Mouse (Mus musculus) liver, embryonic 15.5 days (tissue): ENCODE results near the gene Rps23. TPM values are rescaled to one million over a fixed set of nuclear protein-coding genes. Genes with fewer than 3 reads are reported as not detected.

Source experiments
- ATAC-seq: fragments of 200-750 bp; cut with Nextera tagmentation; 2 replicates; pipeline ENCODE4 v1.8.0; 2017; ENCODE audit warnings: moderate number of reproducible peaks, mild to moderate bottlenecking, moderate library complexity; ENCODE audit not compliant: insufficient read depth
- H3K27ac ChIP-seq: fragments of 300-500 bp; sonication (generic); replicated peaks from 2 replicates; pipeline ENCODE4 v1.5.1; 2015; ENCODE audit warnings: mild to moderate bottlenecking, inconsistent platforms
- H3K27me3 ChIP-seq: fragments of 300-500 bp; sonication (generic); 2 replicates; pipeline ENCODE4 v1.6.1; 2015; ENCODE audit warnings: mild to moderate bottlenecking, inconsistent platforms
- H3K36me3 ChIP-seq: fragments of 300-500 bp; sonication (generic); replicated peaks from 2 replicates; pipeline ENCODE4 v1.6.1; 2015; ENCODE audit warnings: moderate library complexity, mild to moderate bottlenecking, inconsistent platforms
- H3K4me1 ChIP-seq: fragments of 300-500 bp; sonication (generic); replicated peaks from 2 replicates; pipeline ENCODE4 v1.6.1; 2015; ENCODE audit warnings: inconsistent platforms
- H3K4me2 ChIP-seq: fragments of 300-500 bp; sonication (generic); 2 replicates; pipeline ENCODE4 v1.6.1; 2015; ENCODE audit warnings: moderate library complexity, mild to moderate bottlenecking, inconsistent platforms
- H3K4me3 ChIP-seq: fragments of 300-500 bp; sonication (generic); replicated peaks from 2 replicates; pipeline ENCODE4 v1.5.1; 2015; ENCODE audit warnings: mild to moderate bottlenecking, inconsistent platforms
- H3K9ac ChIP-seq: fragments of 300-500 bp; sonication (generic); 2 replicates; pipeline ENCODE4 v1.6.1; 2015; ENCODE audit warnings: moderate library complexity, mild to moderate bottlenecking, inconsistent platforms
- H3K9me3 ChIP-seq: fragments of 300-500 bp; sonication (generic); replicated peaks from 2 replicates; pipeline ENCODE4 v1.6.1; 2016; ENCODE audit warnings: inconsistent platforms
- WGBS: fragments of 180-500 bp; shearing (Covaris S2); methylation state at CpG from one replicate; pipeline ENCODE4 v1.1.7; 2015; ENCODE audit warnings: mixed read lengths; ENCODE audit not compliant: insufficient replicate concordance; 5-methylcytosine and 5-hydroxymethylcytosine counted together
- polyA plus RNA-seq: library from polyadenylated mRNA; unstranded; fragments of >200 nt; fragmentation: Nextera tagmentation; extraction: Ambion mirVana; gene quantifications from 2 replicates; pipeline ENCODE4 v1.2.1, GENCODE M21; 2015

Gene Rps23
- polyA plus RNA-seq, 1 experiment from 2014 or later, result 121 TPM

DNA sequence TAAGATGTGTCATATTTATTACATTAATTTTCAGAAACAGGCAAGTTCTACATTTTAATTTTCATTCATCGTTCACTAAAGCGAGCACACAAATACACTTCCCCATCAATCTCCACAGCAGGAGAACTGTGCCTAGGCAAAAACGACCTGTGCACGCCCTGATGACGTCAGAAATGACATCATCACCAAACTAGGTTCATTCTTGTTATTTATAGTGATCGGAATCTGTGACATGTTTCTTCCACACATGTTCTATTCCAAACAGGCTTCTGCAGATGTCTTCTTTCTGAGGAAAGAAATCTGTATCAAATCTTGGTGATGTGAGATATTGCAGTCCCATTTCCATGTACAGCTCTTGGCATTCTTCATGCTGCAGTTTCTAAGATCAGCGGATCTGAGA, 13.1 kb downstream of the Rps23 start:
- H3K4me2 ChIP-seq, result no peak overlapping the region
- no peaks in the 10 kb centered on the region for H3K9me3 ChIP-seq
- H3K4me3 ChIP-seq, result no peak overlapping the region
- ATAC-seq, result no peak
- no peaks in the 10 kb centered on the region for H3K36me3 ChIP-seq
- H3K4me1 ChIP-seq, result peaks cover 26% of the 10 kb centered on the region
- no peak overlapping the region for H3K27ac ChIP-seq
- 75% methylated on average over 7 of the region's 7 CpGs for WGBS
- no peak overlapping the region for H3K9ac ChIP-seq
- H3K27me3 ChIP-seq, result no peaks in the 10 kb centered on the region

DNA sequence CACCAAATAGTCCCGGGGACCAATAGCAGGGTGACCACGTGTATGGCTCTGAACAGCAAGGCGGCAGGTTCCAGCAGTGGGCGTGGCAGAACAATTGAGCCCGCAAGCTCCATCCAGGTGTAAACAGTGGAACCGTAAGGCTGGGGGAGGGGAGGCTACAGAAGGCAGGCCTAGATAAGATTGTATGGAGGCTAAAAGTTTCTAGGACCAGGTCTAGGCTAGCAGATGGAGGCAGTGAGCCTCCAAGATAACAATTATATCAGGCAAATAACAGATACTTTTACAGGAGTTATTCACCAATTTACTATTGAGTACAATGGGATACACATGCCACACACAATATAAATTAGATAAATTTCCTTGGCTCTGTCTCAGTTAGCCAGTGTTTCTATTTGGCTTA, 16.4 kb downstream of the Rps23 start:
- WGBS, result 14% methylated on average over 6 of the region's 6 CpGs
- peak overlapping the region; percentile 53 for H3K4me2 ChIP-seq
- no peaks in the 10 kb centered on the region for H3K36me3 ChIP-seq
- H3K27ac ChIP-seq, result peak overlapping the region; percentile 67
- H3K4me1 ChIP-seq, result peaks cover 28% of the 10 kb centered on the region
- ATAC-seq, result peak; percentile 95
- no peaks in the 10 kb centered on the region for H3K9me3 ChIP-seq
- H3K4me3 ChIP-seq, result no peak overlapping the region
- H3K9ac ChIP-seq, result no peak overlapping the region
- no peaks in the 10 kb centered on the region for H3K27me3 ChIP-seq

DNA sequence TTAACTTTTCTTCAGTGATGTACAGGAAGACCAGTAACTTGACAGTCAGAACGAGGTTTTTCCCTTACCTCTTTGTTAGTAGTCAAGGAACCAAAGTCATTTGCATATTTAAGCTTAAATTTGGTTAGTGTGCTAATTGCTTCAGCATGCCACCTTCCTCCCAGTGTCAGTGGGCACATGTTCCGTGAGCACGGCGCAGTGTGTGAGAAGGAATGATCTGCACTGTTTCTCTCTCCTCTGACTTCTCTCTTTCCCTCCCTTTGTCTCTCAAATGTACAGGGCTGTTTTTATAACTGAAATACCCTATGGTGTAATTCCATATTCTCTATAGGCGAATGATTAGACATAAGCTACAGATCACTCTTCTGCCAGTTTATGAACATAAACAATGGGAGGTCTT, 16.8 kb downstream of the Rps23 start:
- Histone ChIP-seq H3K4me1 (peaks cover 28% of the 10 kb centered on the region), H3K4me2 (peak overlapping the region; percentile 53), H3K9me3 (no peaks in the 10 kb centered on the region), H3K27me3 (no peaks in the 10 kb centered on the region), H3K36me3 (no peaks in the 10 kb centered on the region), H3K4me3 (no peak overlapping the region), H3K27ac (peak overlapping the region; percentile 67), H3K9ac (no peak overlapping the region)
- 56% methylated on average over 5 of the region's 5 CpGs for WGBS
- peak; percentile 57; the same call in 1 of the 2 replicates for ATAC-seq

DNA sequence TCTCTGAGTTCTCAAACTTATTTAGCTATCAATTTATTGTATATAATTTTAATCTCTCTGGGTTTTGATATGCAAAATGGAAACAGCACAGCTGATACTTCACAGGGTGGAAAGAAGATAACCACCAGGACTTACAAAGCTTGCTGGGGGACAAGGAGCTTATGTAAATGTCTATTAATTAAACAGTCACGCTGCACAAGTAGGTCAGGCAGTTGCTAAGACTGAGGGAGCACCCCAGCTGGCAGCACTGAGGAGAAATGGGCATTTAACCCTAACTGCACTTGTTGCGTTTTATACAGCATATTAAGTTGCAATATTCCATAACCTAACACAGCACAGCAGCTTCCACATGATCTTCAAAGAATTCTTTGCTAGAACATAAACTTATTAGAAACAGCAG, 36.1 kb downstream of the Rps23 start:
- no peaks in the 10 kb centered on the region for H3K4me1 ChIP-seq
- no peak overlapping the region for H3K4me3 ChIP-seq
- no peak for ATAC-seq
- H3K9ac ChIP-seq, result no peak overlapping the region
- no peaks in the 10 kb centered on the region for H3K27me3 ChIP-seq
- WGBS, result 59% methylated on average over 2 of the region's 2 CpGs
- no peak overlapping the region for H3K4me2 ChIP-seq
- no peaks in the 10 kb centered on the region for H3K9me3 ChIP-seq
- no peak overlapping the region for H3K27ac ChIP-seq
- no peaks in the 10 kb centered on the region for H3K36me3 ChIP-seq

DNA sequence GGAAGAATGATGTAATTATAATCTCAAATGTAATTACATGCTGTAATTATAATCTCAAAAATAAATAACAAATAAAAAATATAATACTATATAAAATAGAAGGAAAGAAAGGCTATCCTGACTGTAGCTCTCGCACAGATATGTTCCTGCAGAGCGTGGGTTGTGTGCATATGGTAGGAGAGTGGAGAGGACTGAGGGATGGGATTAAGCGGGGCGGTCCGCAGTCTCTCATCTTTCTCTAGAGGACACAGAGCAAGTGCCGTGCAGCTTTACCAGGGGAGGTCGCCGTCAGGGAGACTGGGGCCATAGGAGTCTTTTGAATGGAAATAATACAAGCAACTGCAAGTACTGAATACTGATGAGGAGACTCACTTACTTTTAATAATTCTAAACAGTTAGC, 37.8 kb downstream of the Rps23 start:
- Histone ChIP-seq H3K4me2 (no peak overlapping the region), H3K9me3 (no peaks in the 10 kb centered on the region), H3K4me1 (no peaks in the 10 kb centered on the region), H3K27me3 (no peaks in the 10 kb centered on the region), H3K36me3 (no peaks in the 10 kb centered on the region), H3K9ac (no peak overlapping the region), H3K4me3 (no peak overlapping the region), H3K27ac (no peak overlapping the region)
- ATAC-seq, result no peak
- WGBS, result 77% methylated on average over 8 of the region's 8 CpGs

DNA sequence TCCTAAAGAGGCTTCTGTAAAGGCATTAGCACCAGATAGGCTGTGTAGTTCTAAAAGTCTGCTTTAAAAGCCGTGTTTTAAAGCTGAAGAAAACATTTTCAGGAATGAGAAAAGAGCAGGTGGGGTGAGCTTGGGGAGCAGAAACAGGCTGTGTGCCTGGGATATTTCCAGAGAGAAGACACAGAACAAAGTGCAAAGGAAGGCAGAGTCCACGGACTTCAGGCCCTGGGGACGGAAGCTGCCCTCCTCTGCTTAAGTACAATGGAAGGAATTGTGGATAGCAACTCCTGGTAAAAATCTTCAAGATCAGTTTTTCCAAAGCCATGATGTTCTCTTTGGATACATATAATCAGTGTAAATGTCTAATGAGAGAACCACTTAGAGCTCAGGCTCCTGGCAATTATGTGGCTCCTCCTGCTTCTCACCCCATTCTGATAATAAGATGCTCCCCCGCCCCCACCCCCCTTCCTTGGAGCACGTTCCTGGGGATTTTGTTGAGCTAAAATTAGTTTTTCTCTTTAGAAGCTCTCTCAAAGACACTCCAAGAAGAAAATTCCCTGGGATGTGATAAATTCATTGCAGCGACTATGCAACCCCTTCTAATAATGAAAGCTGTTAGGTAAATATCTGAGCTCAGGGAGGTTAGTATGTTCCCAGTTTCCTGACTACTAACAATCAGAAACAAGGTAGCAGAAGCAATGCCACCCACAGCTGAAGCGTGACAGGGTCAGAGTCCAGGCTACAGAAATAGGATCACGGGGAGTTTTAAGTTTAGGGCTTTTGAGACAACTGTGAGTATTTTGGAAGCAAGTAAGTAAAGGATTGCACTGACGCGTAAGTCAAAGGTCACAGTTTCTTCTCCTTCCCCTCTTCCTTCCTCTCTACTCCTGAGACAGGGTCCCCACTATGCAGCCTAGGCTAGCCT, 40.3 kb downstream of the Rps23 start:
- Histone ChIP-seq H3K4me3 (no peak overlapping the region), H3K4me1 (no peaks in the 10 kb centered on the region), H3K27me3 (no peaks in the 10 kb centered on the region), H3K4me2 (no peak overlapping the region), H3K9me3 (no peaks in the 10 kb centered on the region), H3K36me3 (no peaks in the 10 kb centered on the region), H3K9ac (no peak overlapping the region), H3K27ac (no peak overlapping the region)
- no peak for ATAC-seq
- 60% methylated on average over 10 of the region's 10 CpGs for WGBS

DNA sequence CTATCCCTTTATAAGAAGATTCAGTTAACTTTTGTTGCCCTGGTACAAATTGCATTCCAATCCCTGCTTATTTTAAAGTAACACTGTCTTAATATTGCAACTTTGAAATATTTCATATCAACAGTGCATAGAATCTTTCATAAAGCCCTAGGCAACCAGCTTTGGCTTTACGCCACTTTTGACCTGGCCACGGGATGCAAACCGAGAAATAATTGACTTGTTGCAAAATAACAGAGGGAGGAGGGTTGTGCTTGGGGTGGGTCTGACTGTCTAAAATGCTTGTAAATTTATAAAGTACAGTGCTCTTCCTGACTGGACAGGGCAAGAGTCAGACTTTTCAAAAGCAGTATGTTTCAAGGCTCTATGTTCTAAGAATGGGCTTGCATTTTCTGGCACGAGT, 41.8 kb downstream of the Rps23 start:
- no peak for ATAC-seq
- no peaks in the 10 kb centered on the region for H3K4me1 ChIP-seq
- WGBS, result 69% methylated on average over 4 of the region's 4 CpGs
- no peak overlapping the region for H3K27ac ChIP-seq
- H3K9me3 ChIP-seq, result no peaks in the 10 kb centered on the region
- no peak overlapping the region for H3K9ac ChIP-seq
- no peaks in the 10 kb centered on the region for H3K36me3 ChIP-seq
- H3K27me3 ChIP-seq, result no peaks in the 10 kb centered on the region
- no peak overlapping the region for H3K4me2 ChIP-seq
- H3K4me3 ChIP-seq, result no peak overlapping the region

DNA sequence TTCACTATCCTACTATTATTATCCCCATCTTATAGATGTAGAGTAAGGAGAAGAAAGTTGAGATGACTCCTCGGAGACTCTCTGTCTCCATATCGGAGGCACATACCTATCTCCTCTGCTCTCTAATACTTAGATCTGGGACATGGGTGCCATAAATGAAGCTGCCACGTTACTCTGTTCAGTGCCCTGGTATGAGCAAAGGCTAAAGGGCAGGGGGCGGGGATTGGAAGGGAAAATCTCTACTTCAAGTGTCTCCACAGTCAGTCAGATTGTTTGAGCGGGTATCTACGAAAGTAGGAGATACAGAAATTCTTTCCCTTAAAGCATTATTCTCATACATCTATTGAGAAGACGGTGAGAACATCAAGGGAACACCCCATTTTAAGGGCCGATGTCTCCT, 43.2 kb downstream of the Rps23 start:
- Histone ChIP-seq H3K27ac (no peak overlapping the region), H3K4me2 (no peak overlapping the region), H3K9ac (no peak overlapping the region), H3K4me3 (no peak overlapping the region), H3K9me3 (no peaks in the 10 kb centered on the region), H3K36me3 (no peaks in the 10 kb centered on the region), H3K27me3 (no peaks in the 10 kb centered on the region), H3K4me1 (peaks cover 5% of the 10 kb centered on the region; the same call in 1 of the 2 replicates)
- no peak for ATAC-seq
- WGBS, result 69% methylated on average over 8 of the region's 8 CpGs

DNA sequence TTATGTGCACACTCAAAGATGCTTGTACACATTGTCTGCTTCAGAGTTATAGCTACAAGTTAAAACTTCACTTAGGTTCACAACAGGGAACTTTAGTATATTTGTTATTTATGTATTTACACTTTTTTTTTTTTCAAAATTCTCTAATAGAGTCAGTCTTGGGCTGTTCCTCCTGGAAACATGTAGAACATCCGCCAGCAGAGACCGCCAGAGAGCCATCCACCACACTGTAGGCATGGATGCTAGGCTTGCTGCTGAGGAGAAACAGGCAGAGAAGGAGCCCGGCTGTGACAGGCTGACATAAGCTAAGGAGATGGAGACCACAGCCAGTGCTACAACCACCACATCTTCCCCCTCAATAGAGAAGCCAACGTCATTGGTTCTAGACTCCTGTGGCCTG, 44.7 kb downstream of the Rps23 start:
- 4% methylated on average over 4 of the region's 4 CpGs for WGBS
- no peak overlapping the region for H3K4me3 ChIP-seq
- no peaks in the 10 kb centered on the region for H3K36me3 ChIP-seq
- H3K9ac ChIP-seq, result no peak overlapping the region
- no peaks in the 10 kb centered on the region for H3K9me3 ChIP-seq
- no peaks in the 10 kb centered on the region for H3K27me3 ChIP-seq
- H3K4me2 ChIP-seq, result no peak overlapping the region
- no peak overlapping the region for H3K27ac ChIP-seq
- ATAC-seq, result no peak
- H3K4me1 ChIP-seq, result peaks cover 5% of the 10 kb centered on the region; the same call in 1 of the 2 replicates

DNA sequence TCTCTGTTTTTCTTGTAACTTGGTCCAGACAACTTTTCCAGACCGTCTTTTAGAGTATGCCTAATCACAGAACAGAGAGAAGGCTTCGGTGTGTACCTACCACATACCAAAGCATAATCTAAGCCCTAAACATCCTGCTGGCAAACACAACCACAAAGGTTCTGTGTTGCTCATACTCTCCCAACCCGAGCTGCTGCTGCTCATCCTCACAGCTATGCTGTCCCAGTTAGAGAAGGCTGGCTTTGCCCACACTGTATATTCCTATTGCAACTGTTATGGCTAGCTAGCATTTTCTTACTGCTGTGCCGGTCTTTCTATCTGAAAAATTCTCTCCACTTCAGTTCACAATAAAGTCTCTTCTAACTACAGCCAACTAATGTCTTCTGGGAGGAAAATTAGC, 46.2 kb downstream of the Rps23 start:
- no peaks in the 10 kb centered on the region for H3K9me3 ChIP-seq
- WGBS, result 57% methylated on average over 4 of the region's 4 CpGs

DNA sequence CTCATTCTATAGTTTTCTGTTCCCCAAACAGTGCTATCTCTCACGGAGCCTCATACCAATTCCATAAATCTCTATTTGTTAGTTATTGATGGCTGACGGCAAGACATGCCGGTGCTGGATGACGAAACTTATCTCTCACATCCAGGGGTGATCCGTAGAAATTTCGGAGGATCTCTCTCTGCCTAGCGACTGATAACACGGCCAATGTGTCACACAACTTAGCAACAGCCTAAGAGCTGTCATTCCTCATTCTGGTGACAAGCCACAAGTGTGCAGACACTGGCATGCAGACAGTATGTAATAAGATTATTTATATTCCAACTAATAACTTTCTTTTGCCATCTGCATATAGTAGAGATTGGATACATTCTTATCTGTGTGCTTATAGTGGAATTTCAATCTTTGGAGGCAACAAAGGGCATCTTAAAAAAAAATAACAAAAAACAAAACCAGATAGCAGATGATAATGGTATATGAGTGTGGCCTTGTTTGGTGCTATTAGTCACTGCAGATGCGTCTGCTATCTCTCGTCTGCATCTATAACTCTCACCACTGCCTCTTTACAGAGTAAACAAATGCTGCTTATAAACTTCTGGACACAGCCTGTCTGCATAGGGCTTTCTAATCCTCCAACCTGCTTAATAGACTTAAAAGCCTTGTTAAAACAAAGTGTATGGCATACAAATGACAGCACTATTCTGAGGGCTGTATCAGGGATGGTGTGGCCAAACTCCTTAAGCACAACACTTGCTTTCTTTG, 47.7 kb downstream of the Rps23 start:
- 47% methylated on average over 10 of the region's 10 CpGs for WGBS
- Histone ChIP-seq H3K27ac (no peak overlapping the region), H3K36me3 (no peaks in the 10 kb centered on the region), H3K4me2 (no peak overlapping the region; the same call in 1 of the 2 replicates), H3K4me3 (no peak overlapping the region), H3K27me3 (no peaks in the 10 kb centered on the region), H3K4me1 (peaks cover 5% of the 10 kb centered on the region; the same call in 1 of the 2 replicates), H3K9me3 (no peaks in the 10 kb centered on the region), H3K9ac (no peak overlapping the region)
- ATAC-seq, result peak; percentile 71; the same call in 1 of the 2 replicates

More for the DNA sequence above, 46.2 kb downstream of the Rps23 start:
- ATAC-seq, result no peak
- H3K4me3 ChIP-seq, result no peak overlapping the region
- H3K4me2 ChIP-seq, result no peak overlapping the region
- peaks cover 5% of the 10 kb centered on the region; the same call in 1 of the 2 replicates for H3K4me1 ChIP-seq
- no peaks in the 10 kb centered on the region for H3K27me3 ChIP-seq
- H3K27ac ChIP-seq, result no peak overlapping the region
- no peak overlapping the region for H3K9ac ChIP-seq
- no peaks in the 10 kb centered on the region for H3K36me3 ChIP-seq
